Mouse (Mus musculus) embryonic facial prominence, embryonic 15.5 days (tissue): ENCODE data around the gene Slc12a8. TPM values are rescaled to one million over a fixed set of nuclear protein-coding genes. Genes with fewer than 3 reads are reported as not detected.

ENCODE experiments used
- ATAC-seq: fragments of 200-750 bp; cut with Nextera tagmentation; 2 replicates; pipeline ENCODE4 v1.8.0; 2017; ENCODE audit warnings: low read depth, moderate TSS enrichment; ENCODE audit not compliant: insufficient number of reproducible peaks, low FRiP score, low TSS enrichment
- H3K27ac ChIP-seq: fragments of 300-500 bp; sonication (generic); replicated peaks from 2 replicates; pipeline ENCODE4 v1.5.1; 2015; ENCODE audit warnings: mild to moderate bottlenecking, inconsistent platforms
- H3K27me3 ChIP-seq: fragments of 300-500 bp; sonication (generic); 2 replicates; pipeline ENCODE4 v1.6.1; 2015; ENCODE audit warnings: inconsistent platforms
- H3K36me3 ChIP-seq: fragments of 300-500 bp; sonication (generic); 2 replicates; pipeline ENCODE4 v1.6.1; 2015; ENCODE audit warnings: mild to moderate bottlenecking, inconsistent platforms
- H3K4me1 ChIP-seq: fragments of 300-500 bp; sonication (generic); 2 replicates; pipeline ENCODE4 v1.6.1; 2015; ENCODE audit warnings: inconsistent platforms
- H3K4me2 ChIP-seq: fragments of 300-500 bp; sonication (generic); replicated peaks from 2 replicates; pipeline ENCODE4 v1.6.1; 2015; ENCODE audit warnings: mild to moderate bottlenecking, inconsistent platforms
- H3K4me3 ChIP-seq: fragments of 300-500 bp; sonication (generic); replicated peaks from 2 replicates; pipeline ENCODE4 v1.5.1; 2015; ENCODE audit warnings: mild to moderate bottlenecking, inconsistent platforms
- H3K9ac ChIP-seq: fragments of 300-500 bp; sonication (generic); 2 replicates; pipeline ENCODE4 v1.6.1; 2015; ENCODE audit warnings: inconsistent platforms
- H3K9me3 ChIP-seq: fragments of 300-500 bp; sonication (generic); replicated peaks from 2 replicates; pipeline ENCODE4 v1.6.1; 2016; ENCODE audit warnings: inconsistent platforms
- WGBS: fragments of 180-500 bp; shearing (Covaris S2); methylation state at CpG from one replicate; pipeline ENCODE4 v1.1.7; 2015; 5-methylcytosine and 5-hydroxymethylcytosine counted together
- polyA plus RNA-seq: library from polyadenylated mRNA; unstranded; fragments of >200 nt; fragmentation: Nextera tagmentation; extraction: Ambion mirVana; gene quantifications from 2 replicates; pipeline ENCODE4 v1.2.1, GENCODE M21; 2015

Gene Slc12a8
- polyA plus RNA-seq, 1 experiment from 2014 or later = 0.91 TPM

GRCm38 (mm10) chr16:33573703-33574102, 56.6 kb downstream of the Slc12a8 start:
- ATAC-seq = no peak
- no peaks in the 10 kb centered on the region for H3K9me3 ChIP-seq
- no peak overlapping the region for H3K4me2 ChIP-seq
- H3K4me1 ChIP-seq = no peaks in the 10 kb centered on the region
- H3K4me3 ChIP-seq = no peak overlapping the region
- 79% methylated on average over 7 of the region's 7 CpGs for WGBS
- no peaks in the 10 kb centered on the region for H3K36me3 ChIP-seq
- H3K27ac ChIP-seq = no peak overlapping the region
- no peak overlapping the region for H3K9ac ChIP-seq
- H3K27me3 ChIP-seq = no peaks in the 10 kb centered on the region

- H3K27ac ChIP-seq = no peak overlapping the region
- H3K27me3 ChIP-seq = no peaks in the 10 kb centered on the region
- no peak overlapping the region for H3K9ac ChIP-seq
- H3K9me3 ChIP-seq = no peaks in the 10 kb centered on the region
- H3K36me3 ChIP-seq = no peaks in the 10 kb centered on the region
- ATAC-seq = no peak
- no peak overlapping the region for H3K4me3 ChIP-seq
- H3K4me2 ChIP-seq = no peak overlapping the region
- H3K4me1 ChIP-seq = peaks cover 5% of the 10 kb centered on the region
- WGBS = 72% methylated on average over 6 of the region's 6 CpGs
Observed at GRCm38 (mm10) chr16:33575728-33576127, 58.6 kb downstream of the Slc12a8 start.

- Histone ChIP-seq H3K4me1 (peaks cover 13% of the 10 kb centered on the region), H3K9me3 (no peaks in the 10 kb centered on the region), H3K27ac (no peak overlapping the region), H3K36me3 (no peaks in the 10 kb centered on the region), H3K9ac (no peak overlapping the region), H3K4me3 (no peak overlapping the region), H3K4me2 (no peak overlapping the region), H3K27me3 (no peaks in the 10 kb centered on the region)
- ATAC-seq = no peak
- 76% methylated on average over 36 of the region's 36 CpGs for WGBS
Observed at GRCm38 (mm10) chr16:33576271-33577189, 59.4 kb downstream of the Slc12a8 start.

GRCm38 (mm10) chr16:33578462-33578861, 61.3 kb downstream of the Slc12a8 start:
- no peak overlapping the region for H3K4me3 ChIP-seq
- H3K27ac ChIP-seq = no peak overlapping the region
- no peak overlapping the region for H3K9ac ChIP-seq
- peaks cover 16% of the 10 kb centered on the region for H3K4me1 ChIP-seq
- no peak for ATAC-seq
- 83% methylated on average over 3 of the region's 3 CpGs for WGBS
- H3K4me2 ChIP-seq = no peak overlapping the region
- H3K27me3 ChIP-seq = no peaks in the 10 kb centered on the region
- no peaks in the 10 kb centered on the region for H3K36me3 ChIP-seq
- no peaks in the 10 kb centered on the region for H3K9me3 ChIP-seq

GRCm38 (mm10) chr16:33580331-33580730, 63.2 kb downstream of the Slc12a8 start:
- Histone ChIP-seq H3K27me3 (no peaks in the 10 kb centered on the region), H3K27ac (peak overlapping the region; percentile 72), H3K4me2 (no peak overlapping the region), H3K9me3 (no peaks in the 10 kb centered on the region), H3K4me3 (no peak overlapping the region), H3K36me3 (no peaks in the 10 kb centered on the region), H3K9ac (no peak overlapping the region), H3K4me1 (peaks cover 34% of the 10 kb centered on the region)
- 85% methylated on average over 2 of the region's 2 CpGs for WGBS
- ATAC-seq = no peak

- H3K4me1 ChIP-seq = peaks cover 39% of the 10 kb centered on the region
Observed at GRCm38 (mm10) chr16:33580736-33581241, 63.7 kb downstream of the Slc12a8 start.

GRCm38 (mm10) chr16:33581661-33582099, 64.6 kb downstream of the Slc12a8 start:
- no peak overlapping the region for H3K4me3 ChIP-seq
- H3K27ac ChIP-seq = no peak overlapping the region; the same call in 1 of the 2 replicates
- H3K27me3 ChIP-seq = no peaks in the 10 kb centered on the region
- no peaks in the 10 kb centered on the region for H3K9me3 ChIP-seq
- no peak for ATAC-seq
- H3K4me1 ChIP-seq = peaks cover 40% of the 10 kb centered on the region
- 68% methylated on average over 4 of the region's 4 CpGs for WGBS
- H3K36me3 ChIP-seq = no peaks in the 10 kb centered on the region
- H3K4me2 ChIP-seq = no peak overlapping the region
- no peak overlapping the region for H3K9ac ChIP-seq

More at GRCm38 (mm10) chr16:33580736-33581241, 63.7 kb downstream of the Slc12a8 start:
- H3K9me3 ChIP-seq = no peaks in the 10 kb centered on the region
- ATAC-seq = no peak
- H3K27ac ChIP-seq = peak overlapping the region; percentile 72
- H3K9ac ChIP-seq = no peak overlapping the region
- no peaks in the 10 kb centered on the region for H3K27me3 ChIP-seq
- no peaks in the 10 kb centered on the region for H3K36me3 ChIP-seq
- H3K4me3 ChIP-seq = no peak overlapping the region
- H3K4me2 ChIP-seq = no peak overlapping the region

GRCm38 (mm10) chr16:33582495-33582894, 65.4 kb downstream of the Slc12a8 start:
- no peaks in the 10 kb centered on the region for H3K9me3 ChIP-seq
- no peaks in the 10 kb centered on the region for H3K27me3 ChIP-seq
- H3K4me2 ChIP-seq = no peak overlapping the region
- H3K9ac ChIP-seq = no peak overlapping the region
- peaks cover 40% of the 10 kb centered on the region for H3K4me1 ChIP-seq
- ATAC-seq = no peak
- H3K27ac ChIP-seq = no peak overlapping the region
- H3K4me3 ChIP-seq = no peak overlapping the region
- WGBS = 92% methylated on average over 8 of the region's 8 CpGs
- H3K36me3 ChIP-seq = no peaks in the 10 kb centered on the region

GRCm38 (mm10) chr16:33583333-33583732, 66.2 kb downstream of the Slc12a8 start:
- no peak overlapping the region for H3K9ac ChIP-seq
- peak overlapping the region; percentile 54; the same call in 1 of the 2 replicates for H3K4me2 ChIP-seq
- H3K27ac ChIP-seq = peak overlapping the region; percentile 88
- no peak for ATAC-seq
- H3K9me3 ChIP-seq = no peaks in the 10 kb centered on the region
- H3K36me3 ChIP-seq = no peaks in the 10 kb centered on the region
- H3K4me1 ChIP-seq = peaks cover 40% of the 10 kb centered on the region
- no peak overlapping the region for H3K4me3 ChIP-seq
- WGBS = 64% methylated on average over 3 of the region's 3 CpGs
- H3K27me3 ChIP-seq = no peaks in the 10 kb centered on the region

GRCm38 (mm10) chr16:33583881-33584454, 66.8 kb downstream of the Slc12a8 start:
- Histone ChIP-seq H3K4me3 (peak overlapping the region; percentile 28), H3K27me3 (no peaks in the 10 kb centered on the region), H3K27ac (peak overlapping the region; percentile 88), H3K4me1 (peaks cover 40% of the 10 kb centered on the region), H3K4me2 (peak overlapping the region; percentile 54), H3K36me3 (no peaks in the 10 kb centered on the region), H3K9ac (peak overlapping the region; percentile 23), H3K9me3 (no peaks in the 10 kb centered on the region)
- WGBS = 16% methylated on average over 18 of the region's 19 CpGs
- peak; percentile 58 for ATAC-seq

- Histone ChIP-seq H3K9ac (peak overlapping the region; percentile 23), H3K4me1 (peaks cover 40% of the 10 kb centered on the region), H3K4me2 (peak overlapping the region; percentile 54), H3K9me3 (no peaks in the 10 kb centered on the region), H3K27me3 (no peaks in the 10 kb centered on the region), H3K36me3 (no peaks in the 10 kb centered on the region), H3K27ac (peak overlapping the region; percentile 88), H3K4me3 (peak overlapping the region; percentile 28)
- 12% methylated on average over 13 of the region's 13 CpGs for WGBS
- ATAC-seq = peak; percentile 35
Observed at GRCm38 (mm10) chr16:33584455-33585082, 67.4 kb downstream of the Slc12a8 start.
